Mouse (Mus musculus): ENCODE measurements at regions not wholly inside any gene's neighbourhood (a gene's known extent, or its start where the extent isn't known, plus 50 kb on each side); places are given as distances from the start of the nearest gene placed in this dataset.
"Not testable (repeated sequence)": the region's sequence is repeated elsewhere in the genome, so short reads cannot be mapped to it uniquely, and the experiment has no call there.

GRCm38 (mm10) chr9:43857988-43858387 is 114.2 kb downstream of the Nectin1 start:
- DNase-seq (ENCODE audit: low spot score in 2 of 2), result no peak

GRCm38 (mm10) chr9:43858761-43859160 is 115.0 kb downstream of the Nectin1 start:
- no peak for DNase-seq (ENCODE audit: low spot score in 2 of 2)

- no peak for DNase-seq (ENCODE audit: low spot score in 2 of 2)
Observed at GRCm38 (mm10) chr9:43860264-43860663, 116.5 kb downstream of the Nectin1 start.

DNA sequence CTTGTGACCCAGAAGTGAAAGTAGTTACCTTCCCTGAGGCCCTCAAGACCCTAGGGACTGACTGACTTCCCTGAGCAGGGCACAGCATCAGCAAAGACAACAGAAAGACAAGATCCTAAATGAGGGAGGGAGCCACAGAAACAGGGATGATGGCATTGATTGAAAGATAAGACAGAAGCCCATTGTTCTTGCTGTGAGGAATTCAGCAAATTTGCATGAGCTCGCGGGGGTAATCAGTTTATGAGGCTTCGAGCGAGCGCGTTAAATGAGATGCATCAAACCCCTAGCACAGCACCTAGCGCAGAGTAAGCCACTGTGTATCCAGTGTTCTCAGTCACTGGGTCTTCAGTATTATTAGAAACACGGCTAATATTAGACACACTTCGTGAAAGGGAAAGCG is 117.6 kb downstream of the Nectin1 start:
- no peak for DNase-seq (ENCODE audit: low spot score in 2 of 2)

DNA sequence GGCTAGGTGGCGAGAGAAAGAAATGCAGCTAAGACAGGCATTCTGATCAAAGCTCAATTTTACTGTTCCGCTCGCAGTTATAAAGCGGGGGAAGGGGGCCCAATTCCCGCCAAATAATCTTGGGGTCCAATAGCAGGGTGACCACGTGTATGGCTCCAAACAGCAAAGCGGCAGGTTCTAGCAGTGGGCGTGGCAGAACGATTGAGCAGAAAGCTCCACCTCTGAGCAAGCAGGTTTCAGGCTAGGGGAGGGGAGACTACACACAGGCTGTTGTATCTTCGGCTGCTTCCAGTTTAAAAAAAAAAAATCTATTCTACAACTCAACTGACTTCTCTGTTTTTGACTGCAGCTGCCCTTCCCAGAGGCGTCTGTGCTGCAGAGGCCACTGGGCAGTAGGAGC is 118.2 kb downstream of the Nectin1 start:
- not testable (repeated sequence) for DNase-seq (ENCODE audit: low spot score in 2 of 2)

DNA sequence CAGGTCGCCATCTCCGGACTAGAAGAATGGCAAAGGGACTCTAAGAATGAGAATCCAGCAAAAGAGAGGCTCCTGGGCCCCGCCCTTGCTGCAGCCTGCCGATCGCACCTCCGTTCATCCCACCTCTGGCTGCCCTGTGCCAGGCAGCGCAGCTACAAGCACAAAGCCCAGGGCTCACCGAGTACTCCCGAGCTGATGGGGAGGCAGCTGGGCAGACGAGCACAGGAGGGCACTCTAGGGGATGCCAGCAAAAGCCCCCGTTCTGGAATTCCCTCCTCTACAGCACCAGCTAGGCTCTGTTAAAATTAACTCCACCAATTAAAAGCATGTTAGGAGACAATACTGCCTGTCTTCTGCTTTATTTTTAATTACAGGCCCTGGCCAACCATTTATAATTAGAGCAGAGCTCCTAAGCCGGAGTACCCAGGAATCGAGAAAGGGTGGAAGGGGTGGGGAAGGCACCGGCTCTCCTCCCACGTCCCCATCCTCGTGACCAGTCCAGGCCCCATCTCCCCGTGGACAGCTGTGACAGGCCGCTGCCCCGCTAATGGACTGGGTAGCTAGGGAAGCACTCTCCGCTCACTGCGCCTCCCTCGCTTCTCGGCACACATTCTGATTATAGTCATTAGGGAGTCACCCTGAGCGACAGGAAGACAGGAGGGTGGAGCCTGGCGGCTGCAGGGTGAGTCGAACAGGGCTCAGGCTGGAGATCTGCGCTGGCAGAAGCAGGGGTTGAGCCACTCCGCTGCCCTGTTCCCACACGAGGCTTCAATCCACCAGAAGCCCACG is 120.0 kb downstream of the Nectin1 start:
- no peak for DNase-seq (ENCODE audit: low spot score in 2 of 2)

DNA sequence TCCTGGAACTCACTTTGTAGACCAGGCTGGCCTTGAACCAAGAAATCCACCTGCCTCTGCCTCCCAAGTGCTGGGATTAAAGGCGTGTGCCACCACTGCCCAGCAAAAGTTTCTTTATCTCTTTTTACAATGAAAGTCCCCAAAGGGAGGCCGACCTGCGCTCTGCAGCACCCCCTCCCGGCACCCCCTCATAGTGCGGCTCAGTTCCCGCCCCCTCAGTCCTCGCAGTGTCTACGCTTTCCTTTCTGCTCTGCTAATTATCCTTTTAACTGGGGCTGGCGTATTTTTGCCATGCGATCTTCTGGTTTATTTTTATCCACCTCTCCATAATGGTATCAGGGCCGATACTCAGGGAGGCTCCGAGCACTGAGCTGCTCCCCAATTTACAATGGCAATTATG is 123.0 kb downstream of the Nectin1 start:
- no peak for DNase-seq (ENCODE audit: low spot score in 2 of 2)

DNA sequence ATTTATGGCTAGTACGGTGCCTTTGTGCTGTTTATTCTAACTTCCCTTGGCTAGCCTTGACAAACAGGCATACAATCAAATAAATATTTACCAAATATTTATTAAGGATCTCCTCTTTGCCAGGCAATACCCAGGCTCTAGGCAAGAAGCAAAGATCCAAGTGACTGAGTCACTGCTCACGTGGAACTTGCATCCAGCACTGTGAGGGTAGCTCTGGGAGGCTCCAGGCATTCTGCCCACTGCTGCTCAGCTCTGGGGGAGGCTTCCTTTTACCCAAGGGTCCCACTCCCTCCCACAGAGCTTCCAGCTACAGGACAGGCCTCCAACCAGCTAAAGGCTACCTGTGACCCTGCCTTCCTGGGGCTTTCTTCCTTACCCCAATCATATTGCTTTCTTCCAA is 130.1 kb downstream of the Nectin1 start:
- no peak for DNase-seq (ENCODE audit: low spot score in 2 of 2)

- no peak for DNase-seq (ENCODE audit: low spot score in 2 of 2)
Observed at GRCm38 (mm10) chr9:43874332-43874731, 130.5 kb downstream of the Nectin1 start.

DNA sequence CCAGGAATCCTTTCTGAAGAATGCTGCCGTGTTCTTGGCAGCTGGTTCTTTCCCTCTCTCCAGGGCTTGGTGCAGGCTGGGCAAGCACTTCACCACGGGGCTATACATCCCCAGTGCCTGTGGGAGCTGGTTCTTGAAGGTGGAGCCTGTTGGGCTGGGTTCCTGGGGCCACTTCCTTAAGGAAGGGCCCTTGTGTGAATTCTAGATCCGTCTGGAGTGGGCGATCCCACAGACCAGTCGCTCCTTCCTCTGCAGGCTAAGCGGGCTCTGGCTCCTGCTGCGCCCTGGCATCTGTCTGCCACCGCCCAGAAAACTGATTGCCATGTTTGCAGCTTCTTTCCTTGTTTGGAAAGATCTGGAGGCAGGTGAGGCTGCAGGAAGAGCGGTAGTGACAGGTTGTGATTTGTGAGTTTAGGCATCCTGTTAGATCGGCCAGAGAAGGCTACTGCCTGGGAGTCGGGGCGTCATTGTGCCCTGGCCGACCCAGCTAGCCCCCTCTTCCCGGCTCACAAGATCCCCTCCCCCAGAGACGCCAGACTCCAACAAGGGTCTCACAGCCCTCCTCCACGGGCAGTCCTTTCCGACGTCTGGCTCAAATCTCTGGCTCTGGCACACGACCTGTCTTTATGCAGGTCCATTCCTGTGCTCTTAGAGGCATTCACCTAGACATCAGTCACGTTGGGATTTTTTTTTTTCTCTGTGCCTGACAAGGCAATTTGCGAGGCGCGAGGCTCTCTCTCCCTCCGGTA is 135.6 kb downstream of the Nectin1 start:
- DNase-seq (ENCODE audit: low spot score in 2 of 2), result no peak

DNA sequence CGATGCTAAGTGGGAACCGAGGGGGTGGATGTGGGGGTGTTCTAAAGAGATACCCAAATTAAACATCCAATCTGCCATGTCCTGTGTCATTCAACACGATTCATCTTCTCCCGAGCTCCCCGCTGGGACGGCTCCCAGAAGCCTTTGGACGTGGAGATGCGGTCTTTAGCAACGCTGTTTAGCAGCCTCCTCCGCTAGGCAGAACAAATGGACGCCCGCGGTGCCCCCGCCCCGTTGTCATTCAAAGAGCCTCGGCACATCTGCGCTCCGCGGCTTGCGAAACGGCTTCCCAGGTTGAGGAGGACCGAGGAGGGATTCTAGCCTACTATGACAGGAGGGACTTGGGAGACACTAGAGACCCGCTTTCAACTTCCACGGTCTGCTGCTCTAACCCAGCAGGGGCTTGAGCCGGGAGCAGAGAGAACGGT is 136.2 kb downstream of the Nectin1 start:
- DNase-seq (ENCODE audit: low spot score in 2 of 2), result peak in 1 of 2 experiments; percentile 4

DNA sequence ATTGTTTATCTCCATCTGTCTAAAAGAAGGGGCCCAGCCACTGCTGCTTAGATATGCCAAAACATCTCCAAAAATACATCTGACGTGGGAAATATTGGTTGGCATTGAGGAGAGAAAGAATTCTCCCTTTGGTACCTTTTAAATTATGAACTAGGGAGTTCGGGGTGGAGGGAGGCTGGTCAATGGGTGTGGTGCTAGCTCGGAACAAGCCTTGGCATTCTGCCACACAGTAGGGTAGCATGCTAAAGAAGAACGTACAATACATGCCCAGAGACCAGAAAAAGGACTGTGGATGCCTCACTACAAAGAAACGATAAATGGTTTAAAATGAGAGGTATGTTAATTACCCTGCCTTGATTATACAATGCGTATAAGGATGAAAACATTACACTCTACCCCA is 149.3 kb downstream of the Nectin1 start:
- DNase-seq (ENCODE audit: low spot score in 2 of 2), result no peak

DNA sequence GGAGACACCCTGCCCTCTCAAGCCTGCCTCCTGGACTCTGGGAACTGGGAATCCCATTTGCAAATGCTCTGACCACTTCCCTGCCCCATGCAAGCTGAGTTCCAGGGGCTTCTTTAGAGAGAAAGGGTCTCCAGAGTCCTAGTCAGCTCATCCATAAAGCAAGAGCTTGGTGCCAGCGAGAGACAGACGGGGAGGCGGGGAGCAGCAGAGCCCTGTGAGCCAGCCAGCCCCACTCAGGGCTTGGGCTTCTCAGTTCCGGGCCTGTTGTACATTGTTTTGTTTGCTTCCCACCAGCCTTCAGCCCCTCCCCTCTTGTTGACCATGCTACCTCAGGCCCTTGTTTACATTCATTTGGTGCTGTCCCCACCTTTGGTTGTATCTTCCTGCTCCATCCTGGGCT is 143.9 kb upstream of the Thy1 start:
- no peak for DNase-seq (ENCODE audit: low spot score in 2 of 2)

DNA sequence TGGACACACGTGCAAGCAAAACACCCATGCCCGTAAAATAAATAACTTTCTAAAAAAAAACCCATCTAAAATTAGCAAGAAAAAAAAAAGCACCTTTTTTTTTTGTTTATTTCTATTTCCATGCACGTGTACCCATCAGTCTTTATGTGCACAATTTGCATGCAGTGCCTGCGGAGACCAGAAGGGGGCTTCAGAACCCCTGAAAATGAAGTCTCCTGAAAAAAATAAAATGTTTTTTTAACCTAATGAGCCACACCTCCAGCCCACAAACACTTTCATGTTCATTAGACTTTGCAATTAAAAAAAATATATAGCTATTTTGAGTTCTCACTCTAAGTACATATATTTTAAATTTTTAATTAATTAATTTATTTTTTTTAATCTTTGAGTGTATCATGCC is 134.9 kb upstream of the Thy1 start:
- no peak for DNase-seq (ENCODE audit: low spot score in 2 of 2)

- no peak for DNase-seq (ENCODE audit: low spot score in 2 of 2)
Observed at GRCm38 (mm10) chr9:43915015-43915414, 128.2 kb upstream of the Thy1 start.

GRCm38 (mm10) chr9:43917467-43917866 is 125.7 kb upstream of the Thy1 start:
- DNase-seq (ENCODE audit: low spot score in 2 of 2), result no peak

- DNase-seq (ENCODE audit: low spot score in 2 of 2), result no peak
Observed at GRCm38 (mm10) chr9:43919010-43919409, 124.2 kb upstream of the Thy1 start.

GRCm38 (mm10) chr9:43920053-43920754 is 123.0 kb upstream of the Thy1 start:
- peak; percentile 83 to 85 for DNase-seq (ENCODE audit: low spot score in 2 of 2)

- DNase-seq (ENCODE audit: low spot score in 2 of 2), result no peak
Observed at GRCm38 (mm10) chr9:43922231-43922630, 121.0 kb upstream of the Thy1 start.

DNA sequence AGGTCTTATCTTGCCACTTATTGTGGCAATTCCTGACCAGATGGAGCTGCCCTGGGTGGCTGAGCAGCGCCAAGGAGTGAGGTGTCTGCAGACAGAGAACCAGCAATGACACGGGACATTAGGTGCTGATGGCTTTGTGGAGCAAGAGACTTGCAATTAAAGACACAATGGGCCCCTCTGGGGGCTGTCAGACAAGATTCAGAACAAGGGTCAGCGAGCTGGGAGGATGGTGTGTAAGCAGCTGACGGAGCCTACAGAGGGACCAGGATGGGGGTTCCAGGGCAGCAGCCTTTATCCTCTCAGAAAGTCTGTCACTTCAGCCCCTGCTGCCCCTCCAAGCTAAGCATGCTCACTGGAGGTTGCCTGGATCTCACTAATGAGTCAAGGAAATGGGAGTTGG is 120.1 kb upstream of the Thy1 start:
- no peak for DNase-seq (ENCODE audit: low spot score in 2 of 2)

DNA sequence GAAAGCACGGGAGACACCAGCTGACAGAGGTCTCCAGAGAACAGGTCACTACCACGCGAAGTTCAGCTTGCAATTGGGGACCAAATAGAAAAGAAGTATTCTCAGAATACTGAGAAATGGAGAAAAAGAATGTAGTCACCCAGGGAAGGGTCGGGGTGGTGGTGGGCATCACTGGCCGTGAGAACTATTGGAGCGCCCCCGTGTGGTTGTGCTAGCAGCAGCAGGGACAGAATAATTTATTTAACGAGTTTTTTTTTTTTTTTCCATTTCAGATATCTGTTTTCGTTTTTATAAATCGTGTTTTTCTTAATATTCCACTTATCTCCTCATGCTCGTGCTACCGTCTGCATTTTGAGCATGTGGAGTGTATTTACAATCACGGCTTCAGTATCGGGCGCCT is 118.4 kb upstream of the Thy1 start:
- no peak for DNase-seq (ENCODE audit: low spot score in 2 of 2)

Measured in adrenal gland, adult 18-20 months (tissue).